Mouse (Mus musculus) cerebral cortex, adult 2 months (tissue): Measurements from ENCODE around the gene Rab15.

Experiments used
- WGBS: fragments of 180-500 bp; shearing (Covaris S2); methylation state at CpG from one replicate; pipeline ENCODE4 v1.1.7; 2018; 5-methylcytosine and 5-hydroxymethylcytosine counted together

Rab15 gene

DNA sequence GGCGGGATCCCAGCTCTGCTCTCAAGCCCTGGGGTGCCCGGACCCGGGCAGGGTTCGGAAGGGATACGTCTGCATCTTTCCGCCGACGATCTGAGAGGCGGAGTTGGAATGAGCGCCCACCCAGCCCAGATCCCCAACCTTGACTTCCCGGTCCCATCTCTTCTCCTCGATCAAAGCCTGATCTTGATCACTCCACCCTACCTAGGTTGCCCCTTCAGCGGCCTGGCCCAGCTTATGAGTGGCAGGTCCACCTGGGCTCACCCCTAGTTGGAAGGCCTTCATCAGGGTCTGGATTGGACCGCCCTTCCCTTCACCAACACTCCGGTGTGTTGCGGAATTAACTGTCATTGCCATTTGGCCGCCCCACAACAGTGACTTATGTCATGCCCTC lies at the start of gene Rab15:
Rab15 (minus strand) TSS at position 258 of the 391 bp plus-strand sequence.
- WGBS = 8% methylated on average over 16 of the region's 17 CpGs

- WGBS = 70% methylated on average over 7 of the region's 7 CpGs
Measured at GRCm38 (mm10) chr12:76869561-76869960, 46.9 kb upstream of the Rab15 start.

- WGBS = 63% methylated on average over 14 of the region's 14 CpGs
Measured at GRCm38 (mm10) chr12:76868463-76869198, 45.9 kb upstream of the Rab15 start.

DNA sequence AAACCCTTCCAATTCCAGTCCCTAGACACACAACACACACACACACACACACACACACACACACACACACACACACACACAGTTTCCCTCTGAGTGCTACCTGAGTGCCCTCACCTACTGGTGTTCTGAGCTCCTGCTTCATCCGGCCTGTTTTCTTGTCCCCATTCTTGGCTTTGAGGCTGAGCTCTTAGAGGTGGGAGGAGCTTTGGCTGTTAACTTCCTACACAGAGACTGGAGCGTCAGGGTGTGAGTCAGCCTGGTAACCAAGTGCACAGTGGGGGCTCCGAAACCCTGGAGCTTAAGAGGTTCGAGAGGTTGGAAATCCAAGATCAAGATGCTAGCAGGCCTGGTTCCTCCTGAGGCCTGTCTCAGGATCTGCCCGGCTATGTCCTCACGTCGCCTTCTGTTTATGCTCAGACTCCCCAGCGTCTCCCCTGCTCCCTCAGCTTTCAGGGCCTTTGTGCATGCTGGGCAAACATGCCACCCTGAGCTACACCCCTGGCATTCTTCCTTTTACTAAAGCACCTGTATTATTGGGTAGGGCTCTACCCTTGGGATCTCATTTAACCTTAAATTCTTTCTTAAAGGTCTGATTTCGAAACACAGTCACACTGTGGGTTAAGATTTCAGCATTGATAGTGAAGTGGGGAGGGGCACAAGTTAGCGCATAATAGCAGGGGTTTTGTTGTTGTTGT lies 45.0 kb upstream of the Rab15 start:
- 46% methylated on average over 10 of the region's 10 CpGs for WGBS

DNA sequence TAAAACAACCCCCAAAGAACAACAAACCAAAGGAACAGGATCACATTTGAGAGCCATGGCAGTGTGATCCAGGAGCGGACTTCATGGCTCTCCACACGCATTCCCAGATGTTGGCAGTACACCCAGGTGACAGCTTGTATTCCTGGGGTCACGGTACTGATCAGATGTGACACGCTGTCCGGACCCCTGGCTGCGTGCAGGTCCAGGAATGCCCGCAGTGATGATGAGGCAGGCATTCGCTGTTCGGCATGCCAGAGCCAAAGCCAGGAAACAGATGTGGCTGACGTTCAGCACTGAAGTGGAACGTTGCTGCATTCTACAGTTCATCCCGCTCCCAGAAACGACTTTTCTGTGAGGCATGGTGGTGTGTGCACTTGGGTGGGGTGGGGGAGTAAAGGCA lies 42.6 kb upstream of the Rab15 start:
- 80% methylated on average over 13 of the region's 13 CpGs for WGBS

DNA sequence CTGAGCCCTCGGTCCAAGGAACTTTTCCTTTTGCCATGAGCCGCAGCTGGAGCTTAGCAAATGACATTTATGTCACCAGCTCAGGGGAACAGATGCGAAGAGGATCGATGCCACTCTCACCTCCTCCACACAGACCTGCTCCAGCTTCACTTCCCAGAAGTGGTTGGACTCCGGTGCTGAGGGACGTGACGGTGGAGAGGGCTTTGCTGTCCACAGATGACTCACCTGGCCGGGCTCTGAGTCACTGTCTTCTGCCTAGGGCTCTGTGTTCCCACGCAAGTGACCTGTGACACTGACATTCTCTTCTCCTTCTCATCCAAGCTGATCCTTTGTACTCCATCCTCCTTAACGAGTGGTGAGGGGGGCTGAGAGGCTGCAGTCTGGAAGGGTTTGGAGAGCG lies 40.9 kb upstream of the Rab15 start:
- 50% methylated on average over 11 of the region's 11 CpGs for whole genome bisulfite sequencing

- 80% methylated on average over 6 of the region's 6 CpGs for WGBS
Measured at GRCm38 (mm10) chr12:76858788-76859187, 36.1 kb upstream of the Rab15 start.

DNA sequence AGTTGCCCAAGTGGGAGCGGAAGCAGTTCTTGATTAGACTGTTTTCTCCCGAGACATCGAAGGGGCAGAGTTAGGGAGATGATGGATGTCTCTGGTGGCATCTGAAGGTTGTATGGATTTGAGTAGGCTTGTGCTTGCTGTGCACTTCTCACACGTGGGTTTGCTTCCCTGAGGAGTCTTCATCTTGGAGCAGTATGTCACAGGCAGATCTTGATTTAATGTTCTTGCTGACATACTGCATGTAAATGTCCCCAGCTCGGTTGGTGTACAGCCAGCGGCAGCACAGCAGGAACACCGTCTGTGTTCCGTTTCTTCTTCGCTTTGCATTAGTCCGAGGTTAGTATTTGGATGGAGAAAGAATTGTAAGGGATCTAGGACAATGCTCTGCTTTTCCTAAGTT lies 34.4 kb upstream of the Rab15 start:
- WGBS = 79% methylated on average over 10 of the region's 10 CpGs

DNA sequence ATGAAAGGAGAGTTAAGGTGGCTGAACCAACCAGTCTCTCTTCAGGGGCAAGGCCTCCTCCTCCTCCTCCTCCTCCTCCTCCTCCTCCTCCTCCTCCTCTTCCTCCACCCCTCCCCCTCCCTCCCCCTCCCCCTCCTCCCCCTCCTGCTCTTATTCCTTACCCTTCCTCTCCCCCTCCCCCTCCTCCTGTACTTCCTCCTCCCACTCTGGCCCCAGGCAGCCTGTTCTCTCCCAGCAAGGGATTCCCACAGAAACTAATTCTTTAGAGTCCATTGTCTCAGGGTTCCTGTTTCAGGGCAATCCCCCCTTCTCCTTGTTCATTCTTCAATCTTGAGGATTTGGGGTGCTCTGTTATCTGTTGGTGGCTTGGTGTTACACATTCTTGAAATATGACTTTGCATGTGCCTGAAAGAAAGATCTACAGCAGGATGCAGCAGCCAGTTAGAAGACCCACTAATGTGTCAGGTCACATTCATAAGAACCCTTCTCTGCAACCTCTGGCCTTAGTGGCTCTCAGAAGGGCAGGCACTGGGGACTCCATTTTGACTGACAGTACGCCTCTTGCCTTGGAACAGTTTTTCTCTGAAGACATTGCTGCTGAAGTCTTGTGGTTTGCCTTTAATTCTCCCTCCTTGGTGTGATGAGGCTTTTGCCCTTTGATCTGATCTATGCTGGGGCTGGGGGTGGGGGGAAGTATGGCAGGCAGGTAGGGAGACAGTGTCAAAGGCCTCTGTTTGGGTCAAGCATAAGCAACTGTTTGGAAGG lies 30.9 kb upstream of the Rab15 start:
- WGBS = 97% methylated on average over 1 of the region's 1 CpGs

- WGBS = 88% methylated on average over 2 of the region's 2 CpGs
Measured at GRCm38 (mm10) chr12:76852419-76852818, 29.7 kb upstream of the Rab15 start.

- WGBS = 89% methylated on average over 15 of the region's 15 CpGs
Measured at GRCm38 (mm10) chr12:76844346-76845061, 21.8 kb upstream of the Rab15 start.

DNA sequence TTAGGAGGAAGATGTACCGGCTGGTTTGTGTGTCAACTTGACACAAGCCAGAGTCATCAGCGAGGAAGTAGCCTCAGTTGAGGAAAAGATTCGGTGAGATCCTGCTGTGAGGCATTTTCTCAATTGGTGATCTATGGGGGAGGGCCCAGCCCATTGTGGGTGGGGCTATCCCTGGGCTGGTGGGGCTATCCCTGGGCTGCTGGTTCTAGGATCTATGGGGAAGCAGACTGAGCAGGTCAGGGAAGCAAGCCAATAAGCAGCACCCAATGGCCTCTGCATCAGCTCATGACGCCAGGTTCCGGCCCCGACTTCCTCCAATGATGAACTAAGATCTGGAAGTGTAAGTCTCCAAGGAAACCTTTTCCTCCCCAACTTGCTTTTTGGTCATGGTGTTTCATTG lies 17.4 kb upstream of the Rab15 start:
- WGBS = 86% methylated on average over 6 of the region's 6 CpGs

DNA sequence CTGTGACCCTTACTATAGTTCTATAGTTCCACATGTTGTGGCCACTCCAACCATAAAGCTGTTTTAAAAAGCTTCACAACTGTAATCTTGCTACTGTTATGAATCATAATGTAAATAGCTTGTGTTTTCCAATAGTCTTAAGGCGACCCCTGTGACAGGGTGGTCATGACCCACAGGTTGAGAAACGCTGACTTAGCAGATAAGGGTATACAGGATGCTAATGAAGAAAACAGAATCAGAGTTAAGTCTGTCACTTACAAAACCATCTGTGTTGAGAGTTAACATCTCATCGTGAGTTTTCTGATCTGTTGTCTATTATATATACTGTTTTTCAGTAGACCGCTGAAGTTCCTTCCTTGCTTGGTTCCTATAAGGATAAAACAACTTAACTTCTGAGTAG lies 16.6 kb upstream of the Rab15 start:
- WGBS = 92% methylated on average over 4 of the region's 4 CpGs

- 9% methylated on average over 21 of the region's 21 CpGs for WGBS
Measured at GRCm38 (mm10) chr12:76837844-76838650, 15.3 kb upstream of the Rab15 start.

DNA sequence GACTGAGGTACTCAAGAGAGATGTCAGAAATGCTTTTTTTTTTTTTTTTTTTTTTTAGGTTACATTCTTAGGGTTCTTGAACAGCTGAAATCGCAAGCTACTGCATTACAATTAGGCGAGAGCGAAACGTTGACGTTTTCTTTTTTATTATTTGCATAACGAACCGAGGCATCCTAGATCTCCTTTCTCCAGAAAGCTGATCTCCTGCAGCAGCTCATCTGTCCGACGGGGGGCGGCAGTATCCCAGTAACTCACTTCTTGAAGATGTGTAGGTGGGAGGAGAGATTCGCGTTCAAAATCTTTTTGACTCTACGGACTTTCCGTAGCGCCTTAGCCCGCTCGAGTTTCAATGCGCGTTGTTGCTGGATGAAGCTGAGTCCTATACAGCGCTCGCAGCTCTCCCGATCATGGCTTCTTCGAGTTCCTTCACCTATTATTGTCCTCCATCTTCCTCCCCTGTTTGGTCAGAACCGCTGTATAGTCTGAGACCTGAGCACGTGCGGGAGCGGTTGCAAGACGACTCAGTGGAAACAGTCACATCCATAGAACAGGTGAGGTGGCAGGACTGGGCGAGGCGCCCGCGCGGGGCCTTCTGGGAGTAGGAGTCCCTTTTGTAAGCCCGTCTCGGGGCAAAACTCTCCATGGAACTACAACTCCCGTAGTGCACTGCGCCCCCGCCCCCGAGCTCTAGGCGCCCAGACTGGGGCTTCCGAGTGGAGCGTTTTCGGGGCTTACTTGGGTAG lies 14.6 kb upstream of the Rab15 start:
- WGBS = under 1% methylated on average over 43 of the region's 43 CpGs

DNA sequence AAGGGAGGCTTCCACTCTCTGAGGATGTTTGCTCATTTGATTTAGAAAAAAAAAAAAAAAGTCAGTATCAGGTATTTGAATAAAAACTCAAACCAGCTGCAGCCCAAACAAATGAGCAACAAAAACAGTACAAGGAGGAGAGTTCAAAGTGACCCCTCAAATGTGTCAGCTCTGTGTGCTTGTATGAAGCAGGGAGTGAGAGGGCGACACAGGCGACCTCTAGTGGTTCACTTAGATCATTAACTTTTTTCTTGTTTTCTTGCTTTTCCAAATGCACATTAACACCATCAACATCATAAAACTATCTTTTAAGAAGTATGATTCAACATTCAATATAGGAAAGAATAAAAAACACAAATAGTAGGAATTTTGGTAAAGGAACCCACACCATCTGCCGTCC lies 10.0 kb upstream of the Rab15 start:
- WGBS = 4% methylated on average over 3 of the region's 3 CpGs

GRCm38 (mm10) chr12:76825283-76825682 lies 2.6 kb upstream of the Rab15 start:
- 40% methylated on average over 4 of the region's 4 CpGs for WGBS

DNA sequence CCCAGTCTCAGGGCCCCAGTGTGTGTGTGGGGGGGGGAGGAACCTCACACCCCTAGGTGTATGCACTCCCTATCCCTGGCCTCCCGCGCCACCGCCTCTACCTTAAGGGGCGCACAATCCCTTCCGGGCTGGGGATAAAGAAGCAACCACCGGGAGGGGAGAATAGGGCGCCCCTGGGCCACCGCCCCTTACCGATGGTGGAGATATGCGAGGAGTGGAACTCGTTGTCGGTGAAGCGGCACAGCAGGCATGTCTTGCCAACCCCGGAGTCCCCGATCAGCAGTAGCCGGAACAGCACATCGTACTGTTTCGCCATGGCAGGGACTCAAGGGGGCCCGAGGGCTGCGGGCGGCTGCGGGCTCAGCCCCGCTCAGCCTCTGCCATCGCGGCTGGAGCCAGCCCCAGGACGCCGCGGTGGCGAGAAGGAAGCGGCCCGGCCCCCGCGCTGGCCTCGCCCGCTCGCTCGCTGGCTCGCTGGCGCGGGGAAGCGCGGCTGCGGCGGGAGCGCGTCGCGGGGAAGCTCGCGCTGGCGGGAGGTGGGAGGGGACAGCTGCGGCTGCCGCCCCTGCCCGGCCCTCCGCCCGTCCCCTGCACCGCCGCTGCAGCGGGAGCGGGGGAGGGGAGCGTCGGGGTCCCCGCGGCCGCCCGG lies 582 bp downstream of the Rab15 start:
- under 1% methylated on average over 49 of the region's 66 CpGs for WGBS

GRCm38 (mm10) chr12:76820615-76821014 lies 2.1 kb downstream of the Rab15 start:
- WGBS = 45% methylated on average over 4 of the region's 4 CpGs

DNA sequence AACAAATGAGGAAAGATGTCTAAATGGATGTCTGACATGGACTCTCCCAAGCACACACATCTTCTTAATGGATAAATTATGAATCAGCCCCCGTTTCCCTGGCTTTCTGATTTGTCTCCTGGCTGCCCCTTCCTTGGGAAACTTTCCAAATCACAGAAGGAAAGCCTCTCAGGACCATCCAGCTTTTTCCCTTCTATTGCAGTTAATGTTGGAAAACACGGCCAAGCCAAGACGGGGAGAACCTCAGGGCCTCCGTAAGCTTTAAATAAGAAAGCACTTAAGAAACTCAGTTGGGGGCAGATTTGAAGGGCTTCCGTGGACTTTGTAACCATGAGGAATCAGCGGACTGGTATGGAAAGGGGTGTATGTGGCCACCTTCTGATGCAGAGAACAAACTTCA lies 2.9 kb downstream of the Rab15 start:
- WGBS = 41% methylated on average over 6 of the region's 6 CpGs
